Mouse (Mus musculus): ENCODE measurements at regions not wholly inside any gene's neighbourhood (a gene's known extent, or its start where the extent isn't known, plus 50 kb on each side); places are given as distances from the start of the nearest gene placed in this dataset.
"Not testable (repeated sequence)": the region's sequence is repeated elsewhere in the genome, so short reads cannot be mapped to it uniquely, and the experiment has no call there.

DNA sequence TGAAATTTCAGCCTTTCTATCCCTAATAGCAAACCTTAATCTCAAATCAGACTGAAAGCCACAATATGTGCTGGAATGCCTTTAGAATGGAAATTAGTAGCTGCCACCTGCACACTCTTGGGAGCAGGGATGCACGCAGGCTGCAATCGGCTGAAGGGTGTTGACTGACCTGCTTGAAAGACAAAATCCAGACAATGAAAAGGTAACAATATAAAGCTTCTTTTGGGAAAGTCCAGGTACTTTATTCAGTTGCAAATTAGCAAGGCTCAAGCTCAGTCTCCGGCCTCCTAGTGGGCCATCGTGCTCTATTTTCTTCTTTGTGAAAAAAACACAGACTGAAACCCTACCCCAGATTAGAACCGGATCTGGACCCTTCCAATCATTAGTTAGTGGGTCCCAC, 1047.6 kb upstream of the 1700008P02Rik start:
- not testable (repeated sequence) for TF ChIP-seq CTCF (IDR thresholded peaks at IDR 0.05; ENCODE audit: insufficient read depth, low read length); POLR2A (IDR thresholded peaks at IDR 0.05; ENCODE audit: borderline replicate concordance, extremely low read depth, low read depth, low read length)

Data from lung, adult 2 months (tissue).